Mouse (Mus musculus) small intestine, adult 2 months (tissue): ENCODE results near the gene Pds5b. TPM values are rescaled to one million over a fixed set of nuclear protein-coding genes. Genes with fewer than 3 reads are reported as not detected.
"Not testable (repeated sequence)": the region's sequence is repeated elsewhere in the genome, so short reads cannot be mapped to it uniquely, and the experiment has no call there.

Experiments used
- H3K27ac ChIP-seq: fragments of 200-500 bp; 2 replicates; pipeline ENCODE4 v1.5.1; 2012; ENCODE audit warnings: low read depth, low read length, control low read depth, inconsistent platforms; ENCODE audit not compliant: insufficient read depth
- H3K27me3 ChIP-seq: fragments of 200-500 bp; 2 replicates; pipeline ENCODE4 v1.6.1; 2012; ENCODE audit warnings: mild to moderate bottlenecking, moderate library complexity, low read length, inconsistent platforms; ENCODE audit not compliant: control insufficient read depth, insufficient read depth
- H3K36me3 ChIP-seq: fragments of 200-500 bp; 2 replicates; pipeline ENCODE4 v1.6.1; 2012; ENCODE audit warnings: mild to moderate bottlenecking, low read length, control low read depth, inconsistent platforms; ENCODE audit not compliant: control insufficient read depth, insufficient read depth
- H3K4me1 ChIP-seq: fragments of 200-500 bp; 2 replicates; pipeline ENCODE4 v1.6.1; 2012; ENCODE audit warnings: low read length, inconsistent platforms, mixed read lengths; ENCODE audit not compliant: control insufficient read depth, insufficient read depth, insufficient read length
- H3K4me3 ChIP-seq: fragments of 200-500 bp; 2 replicates; pipeline ENCODE4 v1.5.1; 2012; ENCODE audit warnings: low read depth, mild to moderate bottlenecking, control low read depth, inconsistent platforms, low read length, moderate library complexity
- CTCF ChIP-seq: fragments of 200-500 bp; IDR thresholded peaks from 2 replicates; pipeline ENCODE4 v1.5.1; 2012; ENCODE audit warnings: low read depth, mild to moderate bottlenecking, control low read depth, inconsistent platforms, low read length, moderate library complexity, mixed read lengths; ENCODE audit not compliant: insufficient replicate concordance, insufficient read length; ENCODE audit errors: extremely low read depth
- POLR2A ChIP-seq: fragments of 200-500 bp; IDR thresholded peaks from 2 replicates; pipeline ENCODE4 v1.6.1; 2012; ENCODE audit warnings: low read depth, mild to moderate bottlenecking, control low read depth, inconsistent platforms, low read length, moderate library complexity
- WGBS: fragments of 180-500 bp; shearing (Covaris S2); methylation state at CpG from one replicate; pipeline ENCODE4 v1.1.7; 2018; 5-methylcytosine and 5-hydroxymethylcytosine counted together
- polyA plus RNA-seq: library from polyadenylated mRNA; depleted of rRNA; stranded (reverse); fragments of >200 nt; gene quantifications from 2 replicates; pipeline ENCODE4 v1.2.3, GENCODE M21; 2012

Gene Pds5b
- polyA plus RNA-seq, 1 experiment, result 1.0 TPM

GRCm38 (mm10) chr5:150829499-150829898 is 156.0 kb downstream of the Pds5b start:
- no peak overlapping the region for H3K27ac ChIP-seq
- H3K4me3 ChIP-seq, result no peak overlapping the region
- WGBS, result 66% methylated on average over 5 of the region's 5 CpGs
- no peaks in the 10 kb centered on the region for H3K36me3 ChIP-seq
- no peaks in the 10 kb centered on the region for H3K4me1 ChIP-seq
- H3K27me3 ChIP-seq, result no peaks in the 10 kb centered on the region
- TF ChIP-seq CTCF (no peak), POLR2A (no peak)

DNA sequence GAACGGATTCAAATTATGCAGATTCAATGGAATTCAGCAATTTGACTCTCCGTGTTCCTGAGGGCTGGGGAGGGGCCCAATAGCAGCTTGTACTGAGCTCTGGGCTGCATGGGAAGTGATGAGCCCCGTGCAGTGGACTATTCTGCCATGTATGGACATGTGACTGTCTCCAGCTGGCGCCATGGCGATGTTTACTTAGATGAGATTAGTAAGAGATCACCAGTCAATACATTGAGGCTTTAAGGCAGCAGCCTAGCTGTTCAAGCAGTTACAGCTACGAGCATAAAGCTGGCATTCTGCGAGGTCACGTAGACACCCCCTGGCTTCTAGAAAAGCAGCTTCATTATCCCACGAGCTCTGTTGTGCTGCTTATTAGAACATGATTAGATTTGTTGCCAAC is 157.2 kb downstream of the Pds5b start:
- Histone ChIP-seq H3K27ac (no peak overlapping the region), H3K4me1 (no peaks in the 10 kb centered on the region), H3K27me3 (no peaks in the 10 kb centered on the region), H3K36me3 (no peaks in the 10 kb centered on the region), H3K4me3 (no peak overlapping the region)
- WGBS, result 65% methylated on average over 9 of the region's 9 CpGs
- TF ChIP-seq CTCF (no peak), POLR2A (no peak)

DNA sequence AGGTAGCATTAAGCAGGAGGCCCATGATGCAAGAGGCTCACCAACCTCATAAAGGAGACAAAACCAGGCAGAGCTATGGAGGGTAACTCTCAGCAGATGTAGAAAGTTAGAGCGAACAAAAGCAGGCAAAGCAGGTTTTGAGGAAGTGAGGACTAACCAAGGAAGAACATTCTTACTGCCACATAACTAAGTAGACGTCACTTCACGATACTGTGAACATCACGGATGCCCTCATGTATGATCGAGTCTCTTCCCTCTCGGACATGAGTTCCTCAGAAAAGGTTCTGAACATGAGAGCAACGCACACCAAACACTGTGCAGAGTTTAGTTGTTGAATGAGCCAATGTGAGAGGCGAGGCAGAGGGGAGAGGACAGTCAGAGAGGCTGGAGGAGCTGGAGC is 163.2 kb downstream of the Pds5b start:
- Histone ChIP-seq H3K36me3 (no peaks in the 10 kb centered on the region), H3K27me3 (no peaks in the 10 kb centered on the region), H3K4me3 (no peak overlapping the region), H3K4me1 (peaks cover 5% of the 10 kb centered on the region; the same call in 1 of the 2 replicates), H3K27ac (no peak overlapping the region)
- TF ChIP-seq POLR2A (no peak), CTCF (no peak)
- WGBS, result 86% methylated on average over 8 of the region's 8 CpGs

- no peak for TF ChIP-seq CTCF
- no peak for TF ChIP-seq POLR2A
- Histone ChIP-seq H3K27me3 (no peaks in the 10 kb centered on the region), H3K27ac (no peak overlapping the region), H3K4me1 (peaks cover 5% of the 10 kb centered on the region; the same call in 1 of the 2 replicates), H3K4me3 (peak overlapping the region; percentile 2; the same call in 1 of the 2 replicates), H3K36me3 (no peaks in the 10 kb centered on the region)
- WGBS, result 44% methylated on average over 11 of the region's 11 CpGs
Observed at GRCm38 (mm10) chr5:150839688-150840541, 166.4 kb downstream of the Pds5b start.

DNA sequence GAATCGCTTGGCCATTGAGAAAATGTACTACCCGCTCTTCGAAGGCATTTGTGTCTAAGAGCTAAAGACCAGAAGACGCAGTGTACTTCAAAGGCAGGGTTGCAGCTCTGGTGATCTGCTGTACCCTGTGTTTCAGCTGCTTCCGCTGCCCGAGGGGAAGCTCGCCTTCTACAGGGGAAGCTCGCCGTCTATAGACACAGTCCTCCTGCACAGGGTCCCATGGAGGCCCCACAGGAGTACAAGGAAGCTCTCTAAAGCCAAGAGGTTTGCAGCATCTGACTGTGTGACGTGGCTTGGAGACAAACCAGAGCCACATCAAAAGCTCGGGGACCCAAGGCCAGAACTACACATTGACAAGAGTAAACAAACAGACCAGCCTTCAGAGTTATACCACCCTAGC is 167.1 kb downstream of the Pds5b start:
- Histone ChIP-seq H3K27me3 (no peaks in the 10 kb centered on the region), H3K27ac (no peak overlapping the region), H3K36me3 (no peaks in the 10 kb centered on the region), H3K4me1 (peaks cover 5% of the 10 kb centered on the region; the same call in 1 of the 2 replicates), H3K4me3 (peak overlapping the region; percentile 2; the same call in 1 of the 2 replicates)
- no peak for TF ChIP-seq POLR2A
- no peak for TF ChIP-seq CTCF
- WGBS, result 54% methylated on average over 11 of the region's 11 CpGs

GRCm38 (mm10) chr5:150845961-150846360 is 172.4 kb downstream of the Pds5b start:
- no peak overlapping the region for H3K4me3 ChIP-seq
- H3K4me1 ChIP-seq, result peaks cover 2% of the 10 kb centered on the region; the same call in 1 of the 2 replicates
- 94% methylated on average over 6 of the region's 6 CpGs for WGBS
- H3K27ac ChIP-seq, result no peak overlapping the region
- no peaks in the 10 kb centered on the region for H3K27me3 ChIP-seq
- no peak for TF ChIP-seq CTCF
- TF ChIP-seq POLR2A, result no peak
- no peaks in the 10 kb centered on the region for H3K36me3 ChIP-seq

- TF ChIP-seq CTCF (no peak), POLR2A (no peak)
- Histone ChIP-seq H3K27me3 (no peaks in the 10 kb centered on the region), H3K4me1 (peaks cover 7% of the 10 kb centered on the region), H3K36me3 (no peaks in the 10 kb centered on the region), H3K4me3 (no peak overlapping the region), H3K27ac (no peak overlapping the region)
- WGBS, result 19% methylated on average over 2 of the region's 2 CpGs
Observed at GRCm38 (mm10) chr5:150850821-150851220, 177.3 kb downstream of the Pds5b start.

DNA sequence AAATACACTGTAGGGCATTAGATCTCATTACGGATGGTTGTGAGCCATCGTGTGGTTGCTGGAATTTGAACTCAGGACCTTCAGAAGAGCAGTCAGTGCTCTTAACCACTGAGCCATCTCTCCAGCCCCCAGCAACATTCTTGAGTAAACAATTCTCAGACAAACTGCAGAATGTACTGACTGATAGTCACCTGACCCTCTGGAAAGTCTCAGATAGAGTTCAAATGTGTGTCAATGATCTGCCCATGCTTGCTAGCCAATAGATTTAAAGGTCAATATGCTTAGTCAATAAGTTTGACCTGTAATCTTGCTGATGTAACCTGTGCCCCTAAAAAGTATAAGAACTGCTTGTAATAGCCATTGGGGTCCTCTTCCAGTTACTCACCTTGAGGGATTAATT is 178.6 kb downstream of the Pds5b start:
- WGBS, result 34% methylated on average over 2 of the region's 2 CpGs
- not testable (repeated sequence) for H3K27me3 ChIP-seq, H3K36me3 ChIP-seq, H3K4me1 ChIP-seq, H3K27ac ChIP-seq, H3K4me3 ChIP-seq
